In the genomic region with DNA sequence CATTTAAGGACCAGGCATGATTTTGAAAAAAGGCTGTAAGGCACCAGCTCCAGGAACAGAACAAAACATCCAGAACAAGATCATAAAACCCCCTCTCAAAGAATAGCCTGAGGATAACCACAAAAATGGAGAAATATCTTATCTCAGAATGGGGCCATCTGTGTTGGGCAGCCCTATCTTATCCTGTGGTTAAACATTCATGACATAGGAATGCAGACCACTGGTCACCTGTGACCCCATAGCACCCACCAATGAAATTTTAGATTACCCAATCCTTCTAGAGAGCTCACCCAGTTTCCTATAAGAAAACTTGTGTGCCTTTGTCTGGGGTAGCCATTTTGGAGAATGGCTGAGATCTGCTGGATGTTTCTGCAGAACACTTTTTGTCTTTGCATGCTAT, we compare ENCODE assay signal across 31 mouse cellular contexts. TPM values are rescaled to one million over a fixed set of nuclear protein-coding genes. Genes with fewer than 3 reads are reported as not detected.
DNase-seq lines count a peak whose midpoint lies in the region; ATAC-seq and TF ChIP-seq lines count a peak whose summit lies in the region.
"Had no signal": no experiment of that assay in that cellular context is flagged by ENCODE, and none has a peak within 500 bp of the region (broad histone marks: within the 10 kb centered on the region; RNA-seq: fewer than 3 reads in every experiment).

No protein-coding gene starts in this region.

- ATAC-seq in megakaryocyte, adult 5-6 weeks (ENCODE audit: poor library complexity, severe bottlenecking): peak; percentile 40; the same call in 1 of the 2 replicates
- ATAC-seq in stomach, postnatal 0 days (ENCODE audit: low FRiP score, low TSS enrichment): no peak
- ATAC-seq: activated CD4-positive, CD25-positive, alpha-beta regulatory T cell, adult 4 months; forebrain, embryonic 15.5 days; hindbrain, postnatal 0 days; inflammation-experienced regulatory T-cells, adult 6 months had no signal

- no peaks in the 10 kb centered on the region for H3K27me3 ChIP-seq in stomach, postnatal 0 days (ENCODE audit: control insufficient read depth, insufficient read depth, low read length)
- H3K27me3 ChIP-seq: embryonic facial prominence, embryonic 13.5 days; forebrain, embryonic 12.5 days; forebrain, embryonic 15.5 days; heart, embryonic 13.5 days had no signal

- no peaks in the 10 kb centered on the region for H3K9me3 ChIP-seq in stomach, postnatal 0 days (ENCODE audit: control insufficient read depth, low read length)
- H3K9me3 ChIP-seq: embryonic facial prominence, embryonic 10.5 days; embryonic facial prominence, embryonic 13.5 days; forebrain, embryonic 12.5 days; forebrain, embryonic 15.5 days; heart, embryonic 10.5 days; heart, embryonic 13.5 days had no signal

- no peak for TF ChIP-seq EP300 in stomach, postnatal 0 days (optimal IDR thresholded peaks at IDR 0.05)

- H3K4me3 ChIP-seq in stomach, postnatal 0 days (ENCODE audit: low read depth, low read length): no peak overlapping the region
- H3K4me3 ChIP-seq: embryonic facial prominence, embryonic 10.5 days; embryonic facial prominence, embryonic 13.5 days; erythroblast, embryonic 14.5 days; forebrain, embryonic 12.5 days; forebrain, embryonic 15.5 days; heart, adult 2 months; heart, embryonic 10.5 days; heart, embryonic 13.5 days had no signal

- no peak for TF ChIP-seq CTCF in stomach, postnatal 0 days (IDR thresholded peaks at IDR 0.05; ENCODE audit: low read depth)

- no peak overlapping the region for H3K9ac ChIP-seq in stomach, postnatal 0 days (ENCODE audit: low read length)
- H3K9ac ChIP-seq: embryonic facial prominence, embryonic 13.5 days; forebrain, embryonic 12.5 days; forebrain, embryonic 15.5 days; heart, embryonic 13.5 days; hindbrain, embryonic 14.5 days had no signal

- H3K36me3 ChIP-seq in stomach, postnatal 0 days (ENCODE audit: control insufficient read depth, insufficient read depth, low read length): no peaks in the 10 kb centered on the region
- H3K36me3 ChIP-seq: embryonic facial prominence, embryonic 10.5 days; embryonic facial prominence, embryonic 13.5 days; forebrain, embryonic 12.5 days; forebrain, embryonic 15.5 days; heart, embryonic 10.5 days; heart, embryonic 13.5 days had no signal

- H3K4me2 ChIP-seq in stomach, postnatal 0 days (replicated peaks; ENCODE audit: low read depth): no peak overlapping the region
- H3K4me2 ChIP-seq: embryonic facial prominence, embryonic 13.5 days; forebrain, embryonic 12.5 days; forebrain, embryonic 15.5 days; heart, embryonic 13.5 days; hindbrain, embryonic 14.5 days had no signal

- peak; percentile 77 for DNase-seq in 416B (ENCODE audit: low read depth)
- DNase-seq in Muller cell, postnatal 12 days (ENCODE audit: inconsistent ontology term): peak; percentile 1
- DNase-seq in kidney, adult 9 months: no peak
- DNase-seq in layer of hippocampus, adult 9-11 months: no peak
- DNase-seq in stomach, postnatal 0 days (ENCODE audit: low spot score): no peak
- DNase-seq: adrenal gland, adult 8-10 months; adrenal gland, postnatal 25 days; cerebellum, adult 11-12 months; cerebellum, adult 8-10 months; cerebellum, postnatal 14 days; gastrocnemius, postnatal 25 days; heart, adult 2 months; heart, postnatal 14 days; heart, postnatal 4 days had no signal

- H3K27ac ChIP-seq in stomach, postnatal 0 days (replicated peaks): no peak overlapping the region
- H3K27ac ChIP-seq: embryonic facial prominence, embryonic 10.5 days; embryonic facial prominence, embryonic 13.5 days; forebrain, embryonic 12.5 days; forebrain, embryonic 15.5 days; heart, adult 2 months; heart, embryonic 10.5 days; heart, embryonic 13.5 days; hindbrain, embryonic 14.5 days; hindbrain, postnatal 0 days had no signal

- H3K4me1 ChIP-seq in stomach, postnatal 0 days (replicated peaks; ENCODE audit: control insufficient read depth, insufficient read depth): no peaks in the 10 kb centered on the region
- H3K4me1 ChIP-seq: embryonic facial prominence, embryonic 10.5 days; embryonic facial prominence, embryonic 13.5 days; forebrain, embryonic 12.5 days; forebrain, embryonic 15.5 days; heart, embryonic 10.5 days; heart, embryonic 13.5 days had no signal

RNA-seq across cellular contexts. Expression of gene Tktl2, which starts 9.0 kb away (rescaled TPM):
- total RNA-seq in megakaryocyte, adult 5-6 weeks (2015): 0.04 TPM in 1 of 2 replicates, not detected in the other
- not detected in 2 replicates for total RNA-seq in megakaryocyte, adult 5-6 weeks (2017)
- polyA plus RNA-seq in stomach, postnatal 0 days (2015; fragmentation: Nextera tagmentation; extraction: Ambion mirVana): not detected in 2 replicates
- total RNA-seq: adrenal gland, adult 8-10 months; adrenal gland, postnatal 25 days; gastrocnemius, adult 8-10 months; gastrocnemius, postnatal 25 days; heart, adult 2 months; heart, postnatal 14 days had no signal
- polyA plus RNA-seq: activated CD4-positive, CD25-positive, alpha-beta regulatory T cell, adult 4 months; embryonic facial prominence, embryonic 10.5 days; embryonic facial prominence, embryonic 13.5 days; erythroblast, embryonic 14.5 days; forebrain, embryonic 12.5 days; forebrain, embryonic 15.5 days; gonadal fat pad, adult 2 months; heart, adult 2 months; heart, embryonic 10.5 days; heart, embryonic 13.5 days; heart, embryonic 16.5 days; hindbrain, embryonic 11.5 days; hindbrain, embryonic 14.5 days; inflammation-experienced regulatory T-cells, adult 6 months; intestine, embryonic 16.5 days had no signal

RNA-seq across cellular contexts. Expression of gene Tma16, which starts 34.2 kb away (rescaled TPM):
- total RNA-seq in megakaryocyte, adult 5-6 weeks (2015): 4.0 and 4.2 TPM in 2 replicates
- 7.9 and 8.7 TPM in 2 replicates for total RNA-seq in megakaryocyte, adult 5-6 weeks (2017)
- polyA plus RNA-seq in stomach, postnatal 0 days (2015; fragmentation: Nextera tagmentation; extraction: Ambion mirVana): 6.2 and 7.1 TPM in 2 replicates

Comparison
In these comparisons a context has a peak if more than half of its experiments do, and no peak if none do; other contexts are left out.
1. DNase-seq: peak in 416B (single experiment) and Muller cell, postnatal 12 days (single experiment); none in kidney, adult 9 months (single experiment), layer of hippocampus, adult 9-11 months (single experiment) and stomach, postnatal 0 days (single experiment).